Mouse (Mus musculus) hindbrain, embryonic 15.5 days (tissue): ENCODE data around the gene Rgs10. TPM values are rescaled to one million over a fixed set of nuclear protein-coding genes. Genes with fewer than 3 reads are reported as not detected.
"Not testable (repeated sequence)": the region's sequence is repeated elsewhere in the genome, so short reads cannot be mapped to it uniquely, and the experiment has no call there.

Source experiments
- ATAC-seq: fragments of 200-750 bp; cut with Nextera tagmentation; 2 replicates; pipeline ENCODE4 v1.8.0; 2017; ENCODE audit warnings: low read depth, moderate number of reproducible peaks, moderate TSS enrichment; ENCODE audit not compliant: low FRiP score
- H3K27ac ChIP-seq: fragments of 300-500 bp; sonication (generic); replicated peaks from 2 replicates; pipeline ENCODE4 v1.5.1; 2015; ENCODE audit warnings: mild to moderate bottlenecking, inconsistent platforms
- H3K27me3 ChIP-seq: fragments of 300-500 bp; sonication (generic); 2 replicates; pipeline ENCODE4 v1.6.1; 2015; ENCODE audit warnings: control low read depth, inconsistent platforms
- H3K36me3 ChIP-seq: fragments of 300-500 bp; sonication (generic); 2 replicates; pipeline ENCODE4 v1.6.1; 2015; ENCODE audit warnings: control low read depth, inconsistent platforms
- H3K4me1 ChIP-seq: fragments of 300-500 bp; sonication (generic); replicated peaks from 2 replicates; pipeline ENCODE4 v1.6.1; 2015; ENCODE audit warnings: control low read depth, inconsistent platforms
- H3K4me2 ChIP-seq: fragments of 300-500 bp; sonication (generic); 2 replicates; pipeline ENCODE4 v1.6.1; 2015; ENCODE audit warnings: moderate library complexity, mild to moderate bottlenecking, inconsistent platforms
- H3K4me3 ChIP-seq: fragments of 300-500 bp; sonication (generic); 2 replicates; pipeline ENCODE4 v1.5.1; 2015; ENCODE audit warnings: mild to moderate bottlenecking, inconsistent platforms
- H3K9ac ChIP-seq: fragments of 300-500 bp; sonication (generic); 2 replicates; pipeline ENCODE4 v1.6.1; 2015; ENCODE audit warnings: inconsistent platforms
- H3K9me3 ChIP-seq: fragments of 300-500 bp; sonication (generic); 2 replicates; pipeline ENCODE4 v1.6.1; 2016; ENCODE audit warnings: control low read depth, inconsistent platforms
- WGBS: fragments of 180-500 bp; shearing (Covaris S2); methylation state at CpG from one replicate; pipeline ENCODE4 v1.1.7; 2015; 5-methylcytosine and 5-hydroxymethylcytosine counted together
- polyA plus RNA-seq: library from polyadenylated mRNA; unstranded; fragments of >200 nt; fragmentation: Nextera tagmentation; extraction: Ambion mirVana; gene quantifications from 2 replicates; pipeline ENCODE4 v1.2.1, GENCODE M21; 2015

Rgs10 gene
- polyA plus RNA-seq, 1 experiment from 2014 or later, result 59.3 TPM

DNA sequence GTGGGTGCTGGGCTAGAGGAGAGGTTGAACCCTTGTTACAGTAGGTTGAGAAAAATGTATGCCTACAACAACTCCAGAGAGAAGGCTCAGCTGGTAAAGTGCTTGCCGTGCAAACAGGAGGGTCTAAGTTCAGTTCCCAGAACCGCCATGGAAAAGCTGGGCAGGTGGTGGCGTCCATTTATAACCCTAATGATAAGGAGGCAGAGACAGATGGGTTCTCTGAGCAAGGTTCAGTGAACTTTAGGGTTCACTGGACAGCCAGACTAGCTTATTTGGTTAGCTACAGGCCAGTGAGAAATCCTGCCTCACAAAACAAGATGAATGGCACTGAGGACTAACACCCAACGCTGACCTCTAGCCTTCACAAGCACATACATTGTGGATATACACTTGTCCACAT lies 68.8 kb downstream of the Rgs10 start:
- H3K9ac ChIP-seq, result no peak overlapping the region
- H3K27ac ChIP-seq, result no peak overlapping the region
- H3K36me3 ChIP-seq, result no peaks in the 10 kb centered on the region
- H3K9me3 ChIP-seq, result no peaks in the 10 kb centered on the region
- no peak for ATAC-seq
- H3K27me3 ChIP-seq, result no peaks in the 10 kb centered on the region
- H3K4me1 ChIP-seq, result peaks cover 6% of the 10 kb centered on the region; the same call in 1 of the 2 replicates
- no peak overlapping the region for H3K4me3 ChIP-seq
- no peak overlapping the region for H3K4me2 ChIP-seq
- 55% methylated on average over 4 of the region's 4 CpGs for WGBS

DNA sequence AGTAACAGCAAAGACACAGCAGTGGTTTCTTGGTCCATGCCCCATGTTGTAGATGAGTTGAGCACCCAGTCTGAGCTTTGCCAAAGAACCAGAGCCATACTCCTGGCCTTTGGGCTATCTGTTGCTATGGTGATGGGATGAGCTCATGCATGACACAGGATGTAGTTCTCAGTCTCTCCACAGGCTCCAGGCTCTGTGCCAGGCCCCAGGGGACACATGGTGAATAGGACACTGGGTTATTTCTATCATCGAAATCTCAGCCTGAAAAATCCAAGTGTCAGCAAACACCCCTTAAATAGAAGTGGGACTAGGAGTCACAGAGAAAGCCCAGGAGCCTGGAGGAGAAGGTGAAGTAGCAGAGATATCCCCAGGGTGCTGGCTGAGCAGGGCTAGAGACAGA lies 70.0 kb downstream of the Rgs10 start:
- Histone ChIP-seq H3K9me3 (no peaks in the 10 kb centered on the region), H3K4me3 (no peak overlapping the region), H3K4me2 (no peak overlapping the region), H3K9ac (no peak overlapping the region), H3K36me3 (no peaks in the 10 kb centered on the region), H3K27ac (no peak overlapping the region), H3K4me1 (peaks cover 6% of the 10 kb centered on the region; the same call in 1 of the 2 replicates), H3K27me3 (no peaks in the 10 kb centered on the region)
- 17% methylated on average over 1 of the region's 1 CpGs for WGBS
- ATAC-seq, result no peak

DNA sequence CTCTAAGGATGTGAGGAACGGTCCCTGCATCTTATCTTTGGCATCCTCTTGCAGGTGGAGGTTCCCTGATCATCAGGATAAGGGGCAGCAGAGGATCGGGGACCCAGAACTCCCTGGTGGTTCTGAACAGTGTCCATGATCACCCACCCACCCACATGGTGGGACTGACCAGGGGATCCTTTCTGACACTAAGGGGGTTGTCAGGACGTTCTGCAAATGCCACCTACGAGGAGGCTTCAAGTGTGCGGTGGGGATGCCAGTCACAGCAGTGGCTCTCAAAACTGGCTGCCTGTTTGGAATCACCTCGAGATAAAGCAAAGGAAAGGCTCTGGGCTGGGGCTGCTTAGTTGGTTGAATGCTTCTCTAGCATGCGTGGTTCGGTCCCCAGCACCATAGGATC lies 71.6 kb downstream of the Rgs10 start:
- ATAC-seq, result no peak
- H3K27me3 ChIP-seq, result no peaks in the 10 kb centered on the region
- H3K4me1 ChIP-seq, result peaks cover 6% of the 10 kb centered on the region; the same call in 1 of the 2 replicates

DNA sequence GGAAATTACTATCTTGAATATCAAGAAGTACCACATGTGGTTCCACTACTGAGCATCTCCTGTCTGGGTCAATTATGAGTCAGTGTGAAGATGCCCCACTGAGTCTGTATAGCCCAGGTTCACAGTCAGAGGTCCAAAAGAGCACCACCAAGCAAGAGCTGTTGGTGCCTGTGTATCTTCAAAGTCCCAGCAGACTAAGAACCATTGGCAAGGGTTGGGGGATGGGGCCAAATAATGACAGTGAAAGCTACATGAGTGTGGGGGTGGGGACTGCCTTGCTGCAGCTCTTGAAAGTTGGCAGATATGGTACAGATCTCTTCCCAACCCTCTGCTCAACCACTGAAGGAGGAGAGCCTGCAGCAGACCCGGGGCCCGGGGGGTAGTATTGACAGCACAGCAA lies 72.0 kb downstream of the Rgs10 start:
- no peak overlapping the region for H3K9ac ChIP-seq
- H3K27ac ChIP-seq, result no peak overlapping the region
- no peak for ATAC-seq
- no peaks in the 10 kb centered on the region for H3K27me3 ChIP-seq
- H3K36me3 ChIP-seq, result no peaks in the 10 kb centered on the region
- 81% methylated on average over 2 of the region's 2 CpGs for WGBS
- H3K4me1 ChIP-seq, result peaks cover 6% of the 10 kb centered on the region; the same call in 1 of the 2 replicates
- H3K4me3 ChIP-seq, result no peak overlapping the region
- no peak overlapping the region for H3K4me2 ChIP-seq
- H3K9me3 ChIP-seq, result no peaks in the 10 kb centered on the region; the same call in 1 of the 2 replicates

More for the DNA sequence above, 71.6 kb downstream of the Rgs10 start:
- 82% methylated on average over 8 of the region's 8 CpGs for WGBS
- no peak overlapping the region for H3K4me2 ChIP-seq
- no peak overlapping the region for H3K9ac ChIP-seq
- no peak overlapping the region for H3K27ac ChIP-seq
- no peaks in the 10 kb centered on the region; the same call in 1 of the 2 replicates for H3K9me3 ChIP-seq
- H3K36me3 ChIP-seq, result no peaks in the 10 kb centered on the region
- H3K4me3 ChIP-seq, result no peak overlapping the region

DNA sequence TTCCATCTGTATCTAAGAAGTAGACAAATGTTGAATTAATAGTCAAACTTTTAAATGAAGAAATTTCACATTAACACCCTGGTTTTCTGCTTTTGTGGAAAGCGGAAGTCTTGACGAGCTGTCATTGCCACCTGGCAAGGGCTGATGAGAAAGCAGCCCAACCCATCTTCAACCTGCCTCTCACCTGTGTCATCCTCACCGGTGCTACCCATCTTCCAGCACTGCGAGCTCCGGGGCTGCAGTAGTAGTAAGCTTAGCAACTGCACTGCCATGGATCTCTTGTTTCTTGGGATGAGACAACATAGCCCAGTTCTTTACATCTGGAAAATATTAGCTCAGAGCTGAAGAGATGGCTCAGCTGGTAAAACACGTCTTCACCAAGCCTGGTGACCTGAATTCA lies 72.9 kb downstream of the Rgs10 start:
- Histone ChIP-seq H3K4me2 (no peak overlapping the region), H3K9me3 (no peaks in the 10 kb centered on the region; the same call in 1 of the 2 replicates), H3K4me1 (peaks cover 6% of the 10 kb centered on the region; the same call in 1 of the 2 replicates), H3K27me3 (no peaks in the 10 kb centered on the region), H3K27ac (no peak overlapping the region), H3K4me3 (no peak overlapping the region), H3K36me3 (no peaks in the 10 kb centered on the region), H3K9ac (no peak overlapping the region)
- 83% methylated on average over 6 of the region's 6 CpGs for WGBS
- no peak for ATAC-seq

DNA sequence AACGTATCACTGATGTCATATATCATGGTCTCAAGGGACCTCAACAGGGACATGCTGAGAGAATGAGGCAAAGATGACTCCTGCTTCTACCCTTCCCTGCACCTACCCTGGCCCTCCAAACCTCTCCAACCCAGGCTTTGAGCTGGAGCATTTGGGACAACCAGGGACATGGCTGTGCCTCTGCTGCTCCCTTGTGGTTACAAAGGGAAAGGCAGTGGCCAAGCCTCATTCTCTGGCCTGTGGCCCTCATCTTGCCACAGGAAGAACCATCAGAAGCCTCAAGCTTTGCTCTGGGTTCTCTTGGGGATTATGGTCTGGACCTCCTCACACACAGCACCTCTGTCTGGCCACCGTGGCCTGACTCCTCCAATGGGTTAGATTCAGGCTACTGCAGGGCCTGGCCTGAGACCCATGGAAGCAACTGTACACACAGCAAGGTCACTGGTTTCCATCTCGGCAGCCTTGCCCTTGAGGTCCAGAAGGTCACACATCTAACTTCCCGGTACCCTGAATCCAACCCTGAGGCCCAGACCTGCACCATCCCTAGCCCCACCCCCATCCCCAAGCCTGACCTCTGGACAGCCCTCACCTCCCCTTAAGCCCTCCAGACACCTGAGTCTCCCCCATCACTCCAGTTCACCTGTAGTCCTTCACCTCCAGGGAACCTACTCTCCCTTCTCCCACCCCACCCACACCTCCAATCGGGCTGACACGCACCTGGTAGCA lies 73.5 kb downstream of the Rgs10 start:
- no peak; the same call in 1 of the 2 replicates for ATAC-seq
- no peak overlapping the region for H3K4me2 ChIP-seq
- H3K9me3 ChIP-seq, result no peaks in the 10 kb centered on the region; the same call in 1 of the 2 replicates
- H3K27ac ChIP-seq, result no peak overlapping the region
- no peaks in the 10 kb centered on the region for H3K36me3 ChIP-seq
- peaks cover 6% of the 10 kb centered on the region; the same call in 1 of the 2 replicates for H3K4me1 ChIP-seq
- no peak overlapping the region for H3K9ac ChIP-seq
- no peak overlapping the region for H3K4me3 ChIP-seq
- 74% methylated on average over 6 of the region's 6 CpGs for WGBS
- H3K27me3 ChIP-seq, result no peaks in the 10 kb centered on the region

DNA sequence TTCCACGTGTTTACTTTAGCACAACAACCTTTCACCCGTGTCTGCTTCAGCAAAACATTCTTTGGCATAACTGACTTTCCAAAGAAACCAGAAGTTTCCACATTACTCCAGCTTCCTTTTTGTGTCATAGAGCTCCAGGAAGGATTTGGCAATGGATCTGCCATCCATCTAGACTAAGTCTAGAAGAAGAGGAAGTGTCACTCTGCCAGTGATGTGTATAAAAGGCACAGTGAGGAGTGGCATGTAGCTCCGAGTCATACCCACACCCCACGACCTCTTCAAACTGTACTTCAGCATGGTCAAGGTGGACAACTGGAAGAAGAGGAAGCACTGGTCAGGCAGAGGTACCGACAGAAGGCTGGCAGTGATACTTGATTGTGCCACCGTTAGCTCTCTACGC lies 74.1 kb downstream of the Rgs10 start:
- 85% methylated on average over 7 of the region's 7 CpGs for WGBS
- ATAC-seq, result no peak
- no peaks in the 10 kb centered on the region for H3K36me3 ChIP-seq

DNA sequence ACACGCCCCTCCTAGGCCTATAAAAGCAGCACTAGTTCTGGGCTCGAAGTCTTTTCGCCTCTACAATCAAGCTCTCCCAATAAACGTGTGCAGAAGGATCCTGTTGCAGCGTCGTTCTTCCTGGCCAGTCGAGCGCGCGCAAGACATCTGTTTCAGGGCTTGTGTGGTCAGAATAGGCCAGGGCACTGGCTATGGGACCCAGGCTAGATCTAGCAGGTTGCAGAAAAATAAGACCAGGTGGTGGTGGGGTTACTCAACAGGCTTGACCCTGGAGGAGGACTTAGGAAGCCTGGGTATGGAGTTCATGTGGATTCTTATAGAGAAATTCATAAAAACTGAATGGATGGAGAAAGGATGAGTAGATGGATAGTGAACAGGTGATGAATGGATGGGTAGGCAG lies 75.9 kb downstream of the Rgs10 start:
- not testable (repeated sequence) for H3K27ac ChIP-seq, H3K9me3 ChIP-seq, H3K36me3 ChIP-seq, H3K9ac ChIP-seq, H3K4me3 ChIP-seq, H3K27me3 ChIP-seq, ATAC-seq, H3K4me2 ChIP-seq, H3K4me1 ChIP-seq
- 91% methylated on average over 7 of the region's 10 CpGs for WGBS

More for the DNA sequence above, 74.1 kb downstream of the Rgs10 start:
- Histone ChIP-seq H3K27me3 (no peaks in the 10 kb centered on the region), H3K4me2 (no peak overlapping the region), H3K27ac (no peak overlapping the region), H3K4me3 (no peak overlapping the region), H3K9ac (no peak overlapping the region), H3K9me3 (no peaks in the 10 kb centered on the region; the same call in 1 of the 2 replicates), H3K4me1 (peaks cover 6% of the 10 kb centered on the region; the same call in 1 of the 2 replicates)

DNA sequence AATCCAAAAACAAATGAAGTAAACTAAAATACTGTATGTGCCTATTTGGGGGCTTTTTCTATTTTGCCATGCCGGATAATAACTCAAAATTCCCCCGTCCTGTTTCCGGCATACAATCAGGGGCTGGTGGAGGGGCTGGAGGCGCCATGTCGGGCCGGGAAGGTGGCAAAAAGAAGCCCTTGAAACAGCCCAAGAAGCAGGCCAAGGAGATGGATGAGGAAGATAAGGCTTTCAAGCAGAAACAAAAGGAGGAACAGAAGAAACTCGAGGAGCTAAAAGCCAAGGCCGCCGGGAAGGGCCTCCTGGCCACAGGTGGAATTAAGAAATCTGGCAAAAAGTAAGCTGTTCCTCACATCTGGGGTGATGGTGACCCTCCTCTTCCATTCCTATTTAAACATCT lies 78.2 kb downstream of the Rgs10 start:
- H3K9ac ChIP-seq, H3K27me3 ChIP-seq, H3K9me3 ChIP-seq, H3K4me1 ChIP-seq, H3K27ac ChIP-seq, H3K4me2 ChIP-seq, H3K36me3 ChIP-seq, H3K4me3 ChIP-seq, ATAC-seq: not testable (repeated sequence)
- 87% methylated on average over 9 of the region's 9 CpGs for WGBS

DNA sequence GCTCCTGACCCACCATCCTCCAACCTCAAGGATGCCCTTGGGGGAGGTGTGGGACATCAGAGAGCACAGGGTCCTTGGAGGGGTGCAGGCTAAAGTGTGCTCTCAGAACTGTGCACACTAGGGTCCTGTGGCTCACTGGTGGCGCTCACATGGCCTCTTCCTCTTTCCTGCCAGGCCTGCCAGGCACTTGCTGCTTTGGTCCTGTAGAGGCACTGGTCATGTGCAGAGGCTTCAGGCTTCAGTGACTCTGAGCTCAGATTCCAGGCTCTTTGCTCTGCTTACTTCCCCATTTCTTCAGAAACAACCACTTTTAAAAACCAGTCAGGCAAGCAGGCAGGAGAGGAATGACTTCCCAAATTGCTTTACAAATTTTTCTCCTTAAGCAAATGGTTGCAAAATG lies 85.7 kb downstream of the Rgs10 start:
- H3K9me3 ChIP-seq, result no peaks in the 10 kb centered on the region
- no peaks in the 10 kb centered on the region for H3K36me3 ChIP-seq

DNA sequence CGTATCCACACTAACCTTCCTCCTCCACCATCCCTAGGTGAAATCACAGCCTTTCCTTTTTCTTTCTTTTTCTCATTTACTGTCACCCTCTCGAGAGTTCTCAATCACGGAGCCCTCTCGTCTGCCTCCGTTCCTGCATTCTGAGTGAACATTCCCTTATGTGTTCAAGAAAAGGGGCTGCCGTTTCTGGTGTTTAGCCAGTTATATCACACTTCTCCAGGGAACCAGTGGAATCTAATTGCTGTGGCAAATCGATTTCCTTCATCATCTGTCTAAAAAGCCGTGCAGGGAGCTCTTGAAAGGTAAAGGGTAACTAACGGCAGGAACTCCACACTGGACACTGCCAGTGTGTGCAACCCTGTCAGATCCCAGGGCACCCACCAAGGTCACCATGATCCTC lies 87.6 kb downstream of the Rgs10 start:
- Histone ChIP-seq H3K9me3 (no peaks in the 10 kb centered on the region), H3K36me3 (no peaks in the 10 kb centered on the region), H3K4me2 (peak overlapping the region; percentile 44), H3K4me3 (no peak overlapping the region), H3K4me1 (peaks cover 9% of the 10 kb centered on the region), H3K9ac (no peak overlapping the region), H3K27ac (peak overlapping the region; percentile 55), H3K27me3 (no peaks in the 10 kb centered on the region)
- no peak for ATAC-seq
- 27% methylated on average over 9 of the region's 9 CpGs for WGBS

More for the DNA sequence above, 85.7 kb downstream of the Rgs10 start:
- Histone ChIP-seq H3K4me3 (no peak overlapping the region), H3K4me2 (no peak overlapping the region), H3K4me1 (peaks cover 9% of the 10 kb centered on the region), H3K9ac (no peak overlapping the region), H3K27ac (no peak overlapping the region), H3K27me3 (no peaks in the 10 kb centered on the region)
- no peak for ATAC-seq
- 74% methylated on average over 1 of the region's 1 CpGs for WGBS

DNA sequence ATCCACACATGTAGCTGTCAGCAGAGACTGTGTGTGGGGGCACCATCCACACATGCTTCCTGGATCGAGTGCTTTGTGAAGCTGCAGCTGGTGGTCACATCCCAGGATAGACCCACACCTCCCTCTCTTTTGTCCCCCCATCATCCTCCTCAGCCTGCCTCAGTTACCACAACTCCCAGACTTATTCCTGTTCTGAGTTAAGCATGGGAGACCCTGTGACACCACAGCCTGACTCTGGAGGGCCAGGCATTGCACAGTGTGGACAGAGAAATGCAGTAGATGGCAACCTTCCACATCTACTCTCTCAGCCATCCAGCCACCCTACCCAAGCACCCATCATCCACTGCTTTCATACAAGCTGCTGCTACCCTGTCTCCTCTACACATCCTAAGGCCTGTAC lies 93.6 kb downstream of the Rgs10 start:
- Histone ChIP-seq H3K36me3 (no peaks in the 10 kb centered on the region), H3K9ac (no peak overlapping the region), H3K4me2 (no peak overlapping the region), H3K27ac (no peak overlapping the region), H3K27me3 (no peaks in the 10 kb centered on the region), H3K4me3 (no peak overlapping the region), H3K9me3 (no peaks in the 10 kb centered on the region), H3K4me1 (no peaks in the 10 kb centered on the region)
- WGBS, result 90% methylated on average over 1 of the region's 1 CpGs
- no peak for ATAC-seq
